Mouse (Mus musculus) limb, embryonic 14.5 days (tissue): ENCODE results near the gene Gmds. TPM values are rescaled to one million over a fixed set of nuclear protein-coding genes. Genes with fewer than 3 reads are reported as not detected.

Experiments
- ATAC-seq: fragments of 200-750 bp; cut with Nextera tagmentation; 2 replicates; pipeline ENCODE4 v1.8.0; 2017; ENCODE audit warnings: low read depth, moderate number of reproducible peaks, moderate TSS enrichment; ENCODE audit not compliant: low FRiP score
- DNase-seq: peaks from one replicate; pipeline ENCODE4 v3.0.0-alpha.2; 2015; ENCODE audit warnings: low spot score
- H3K27ac ChIP-seq: fragments of 300-500 bp; sonication (generic); replicated peaks from 2 replicates; pipeline ENCODE4 v1.5.1; 2014; ENCODE audit warnings: low read depth, mild to moderate bottlenecking, low read length, moderate library complexity, mixed read lengths
- H3K27me3 ChIP-seq: fragments of 300-500 bp; sonication (generic); 2 replicates; pipeline ENCODE4 v1.6.1; 2014; ENCODE audit warnings: low read length, mixed read lengths; ENCODE audit not compliant: control insufficient read depth, insufficient read depth
- H3K36me3 ChIP-seq: fragments of 300-500 bp; sonication (generic); 2 replicates; pipeline ENCODE4 v1.6.1; 2014; ENCODE audit warnings: mild to moderate bottlenecking, low read length, moderate library complexity, mixed read lengths; ENCODE audit not compliant: control insufficient read depth, insufficient read depth
- H3K4me1 ChIP-seq: fragments of 300-500 bp; sonication (generic); 2 replicates; pipeline ENCODE4 v1.6.1; 2014; ENCODE audit warnings: antibody characterized with exemption, low read length, mixed read lengths; ENCODE audit not compliant: control insufficient read depth, insufficient read depth
- H3K4me2 ChIP-seq: fragments of 300-500 bp; sonication (generic); replicated peaks from 2 replicates; pipeline ENCODE4 v1.6.1; 2014; ENCODE audit warnings: low read depth, mild to moderate bottlenecking, low read length, moderate library complexity; ENCODE audit not compliant: severe bottlenecking
- H3K4me3 ChIP-seq: fragments of 300-500 bp; sonication (generic); replicated peaks from 2 replicates; pipeline ENCODE4 v1.5.1; 2014; ENCODE audit warnings: low read length
- H3K9ac ChIP-seq: fragments of 300-500 bp; sonication (generic); 2 replicates; pipeline ENCODE4 v1.6.1; 2014; ENCODE audit warnings: mild to moderate bottlenecking, low read depth, low read length, moderate library complexity; ENCODE audit not compliant: severe bottlenecking
- H3K9me3 ChIP-seq: fragments of 300-500 bp; sonication (generic); 2 replicates; pipeline ENCODE4 v1.6.1; 2016; ENCODE audit warnings: low read length; ENCODE audit not compliant: control insufficient read depth
- POLR2A ChIP-seq: fragments of 200-500 bp; IDR thresholded peaks from 2 replicates; pipeline ENCODE4 v1.8.0; 2012; ENCODE audit warnings: inconsistent platforms, mild to moderate bottlenecking, moderate library complexity, borderline replicate concordance; ENCODE audit not compliant: insufficient read depth, insufficient read length; ENCODE audit errors: extremely low read depth
- WGBS: fragments of 180-500 bp; shearing (Covaris S2); extraction: QIAGEN DNeasy Blood & Tissue Kit; methylation state at CpG from one replicate; pipeline ENCODE4 v1.1.7; 2014; 5-methylcytosine and 5-hydroxymethylcytosine counted together
- polyA plus RNA-seq, 2 experiments: library from polyadenylated mRNA; depleted of rRNA in 1 of 2; stranded (reverse) in 1 of 2; unstranded in 1 of 2; fragments of >200 nt; fragmentation: Nextera tagmentation in 1 of 2; extraction: Ambion mirVana in 1 of 2; gene quantifications; 2 replicates each; pipeline versions ENCODE4 v1.2.1 to v1.2.3; 2012 to 2014

Gene Gmds
- polyA plus RNA-seq, 2 experiments: 31.6 to 39.9 TPM

DNA sequence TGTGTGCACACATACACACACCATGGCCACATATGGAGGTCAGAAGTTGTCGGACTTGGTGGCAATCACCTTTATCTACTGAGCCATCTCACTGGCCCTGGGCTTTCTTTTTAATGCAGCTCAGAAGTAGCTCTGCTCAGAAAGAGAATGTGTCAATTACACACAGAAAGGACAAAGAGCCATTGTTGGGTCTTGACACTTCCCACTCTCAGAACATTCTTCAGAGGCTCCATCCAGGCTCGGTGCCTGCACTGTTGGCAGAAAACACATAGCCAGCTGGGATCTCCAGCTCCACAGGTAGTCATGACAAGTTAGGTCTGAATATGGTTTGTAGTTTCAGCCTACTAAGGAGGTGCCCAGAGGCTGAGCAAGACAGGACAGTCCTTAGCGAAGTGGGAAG lies 438.3 kb downstream of the Gmds start:
- Histone ChIP-seq H3K4me2 (no peak overlapping the region), H3K27me3 (no peaks in the 10 kb centered on the region), H3K27ac (no peak overlapping the region), H3K9ac (no peak overlapping the region), H3K4me3 (no peak overlapping the region), H3K36me3 (no peaks in the 10 kb centered on the region), H3K9me3 (no peaks in the 10 kb centered on the region), H3K4me1 (no peaks in the 10 kb centered on the region)
- DNase-seq (no peak), ATAC-seq (no peak)
- no peak for TF ChIP-seq POLR2A
- 78% methylated on average over 3 of the region's 3 CpGs for WGBS

- WGBS: 80% methylated on average over 5 of the region's 5 CpGs
- no peak overlapping the region for H3K4me3 ChIP-seq
- TF ChIP-seq POLR2A: no peak
- no peak overlapping the region for H3K4me2 ChIP-seq
- no peaks in the 10 kb centered on the region for H3K36me3 ChIP-seq
- H3K9me3 ChIP-seq: no peaks in the 10 kb centered on the region
- no peaks in the 10 kb centered on the region for H3K27me3 ChIP-seq
- no peak overlapping the region for H3K9ac ChIP-seq
- no peak for DNase-seq
- no peak for ATAC-seq
- no peaks in the 10 kb centered on the region for H3K4me1 ChIP-seq
- H3K27ac ChIP-seq: no peak overlapping the region
Observed at GRCm38 (mm10) chr13:31899392-31899791, 439.1 kb downstream of the Gmds start.

- no peak for DNase-seq
- H3K27ac ChIP-seq: no peak overlapping the region
- H3K27me3 ChIP-seq: no peaks in the 10 kb centered on the region
- no peak overlapping the region for H3K9ac ChIP-seq
- ATAC-seq: no peak
- H3K4me2 ChIP-seq: no peak overlapping the region
- no peaks in the 10 kb centered on the region for H3K9me3 ChIP-seq
- TF ChIP-seq POLR2A: no peak
- H3K4me3 ChIP-seq: no peak overlapping the region
- no peaks in the 10 kb centered on the region for H3K4me1 ChIP-seq
- H3K36me3 ChIP-seq: no peaks in the 10 kb centered on the region
- 83% methylated on average over 4 of the region's 4 CpGs for WGBS
Observed at GRCm38 (mm10) chr13:31897493-31897892, 441.0 kb downstream of the Gmds start.

- Histone ChIP-seq H3K9me3 (0 out of 2 replicates have a peak, but pooled peaks cover 3% of the 10 kb centered on the region), H3K4me3 (no peak overlapping the region), H3K9ac (no peak overlapping the region), H3K4me2 (no peak overlapping the region), H3K27ac (no peak overlapping the region), H3K27me3 (no peaks in the 10 kb centered on the region), H3K36me3 (no peaks in the 10 kb centered on the region), H3K4me1 (no peaks in the 10 kb centered on the region)
- no peak for ATAC-seq
- DNase-seq: no peak
- no peak for TF ChIP-seq POLR2A
- 84% methylated on average over 3 of the region's 3 CpGs for WGBS
Observed at GRCm38 (mm10) chr13:31894511-31894910, 444.0 kb downstream of the Gmds start.

DNA sequence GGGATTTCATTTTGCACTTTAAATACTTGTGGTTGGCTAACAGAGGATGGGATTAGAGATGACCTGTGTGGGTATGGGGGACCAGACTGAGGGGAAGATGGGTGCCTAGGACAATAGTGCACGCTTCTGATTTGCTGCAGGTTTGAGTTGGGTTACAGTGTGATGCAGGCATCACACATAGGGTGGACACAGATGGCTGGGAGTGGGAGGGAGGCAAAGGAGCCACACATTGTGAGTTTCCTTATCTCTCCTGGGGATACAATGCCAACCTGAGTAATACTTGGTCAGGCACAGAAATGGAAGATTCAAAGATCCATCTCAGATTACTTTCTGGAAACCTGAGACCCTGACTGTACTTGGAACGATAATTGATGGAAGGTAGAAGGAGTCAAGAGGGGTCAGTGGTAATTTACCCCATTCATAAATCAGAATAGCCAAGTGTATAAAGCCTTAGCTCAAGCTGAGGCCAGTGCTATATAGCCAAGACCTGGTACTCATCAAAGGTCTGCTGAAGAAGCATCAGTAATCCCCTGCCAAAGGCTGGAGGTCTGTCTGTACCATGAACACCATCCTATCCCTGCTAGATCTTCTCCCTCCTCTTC lies 445.5 kb downstream of the Gmds start:
- Histone ChIP-seq H3K4me1 (no peaks in the 10 kb centered on the region), H3K27ac (no peak overlapping the region), H3K27me3 (no peaks in the 10 kb centered on the region), H3K9ac (no peak overlapping the region), H3K9me3 (0 out of 2 replicates have a peak, but pooled peaks cover 3% of the 10 kb centered on the region), H3K4me3 (no peak overlapping the region), H3K36me3 (no peaks in the 10 kb centered on the region), H3K4me2 (no peak overlapping the region)
- ATAC-seq: no peak
- TF ChIP-seq POLR2A: no peak
- WGBS: 59% methylated on average over 2 of the region's 2 CpGs
- DNase-seq: no peak

DNA sequence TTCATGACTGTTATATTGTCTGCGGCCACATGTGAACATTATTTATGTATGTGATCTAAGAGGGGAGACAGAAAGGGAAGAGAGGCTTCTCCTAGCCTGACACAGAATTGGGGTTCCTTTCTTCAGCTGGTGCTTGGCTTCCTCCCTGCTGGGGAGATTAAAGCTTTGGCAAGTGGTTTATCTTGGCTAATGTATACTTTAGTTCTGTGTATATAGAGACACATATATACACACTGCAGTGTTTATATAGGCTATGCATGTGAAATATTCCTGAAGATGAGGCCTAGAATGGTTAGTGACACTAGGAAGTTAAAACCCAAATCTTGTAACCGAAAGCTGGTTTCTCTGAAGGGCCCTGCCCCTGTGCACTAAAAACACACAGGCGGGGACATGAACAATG lies 450.0 kb downstream of the Gmds start:
- 86% methylated on average over 3 of the region's 3 CpGs for WGBS
- Histone ChIP-seq H3K36me3 (no peaks in the 10 kb centered on the region), H3K4me3 (no peak overlapping the region), H3K9me3 (0 out of 2 replicates have a peak, but pooled peaks cover 3% of the 10 kb centered on the region), H3K27me3 (no peaks in the 10 kb centered on the region), H3K9ac (no peak overlapping the region), H3K4me1 (no peaks in the 10 kb centered on the region), H3K4me2 (no peak overlapping the region), H3K27ac (no peak overlapping the region)
- no peak for TF ChIP-seq POLR2A
- ATAC-seq: no peak
- no peak for DNase-seq
